Mouse (Mus musculus) adrenal gland, postnatal 25 days (tissue): ENCODE measurements around the gene Mov10l1. TPM values are rescaled to one million over a fixed set of nuclear protein-coding genes. Genes with fewer than 3 reads are reported as not detected.

Source experiments
- DNase-seq: peaks from one replicate; pipeline ENCODE4 v3.0.0; 2021; ENCODE audit warnings: mixed read lengths
- total RNA-seq: library from RNA; stranded (reverse); gene quantifications from 2 replicates; pipeline ENCODE4 v1.2.3, GENCODE M21; 2021

Mov10l1 gene
- total RNA-seq, 1 experiment from 2014 or later, result not detected

DNA sequence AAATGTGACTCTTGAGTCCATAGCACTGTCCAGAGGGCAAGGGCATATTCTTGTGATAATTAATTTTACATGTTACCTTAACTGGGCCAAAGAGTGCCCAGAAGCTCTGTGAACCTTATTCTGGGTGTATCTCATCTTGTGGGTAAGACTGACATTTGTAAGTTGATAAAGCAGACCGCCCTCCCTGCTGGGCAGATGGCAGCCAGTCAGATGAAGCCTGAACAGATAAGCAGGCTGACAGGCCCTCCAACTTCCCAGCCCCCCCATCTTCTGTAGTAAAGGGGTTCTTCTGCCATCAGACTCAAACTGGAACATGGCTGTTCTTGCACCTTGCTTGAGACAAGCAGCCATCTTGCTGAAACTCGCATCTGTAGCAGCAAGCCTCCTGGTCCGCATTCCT lies 34.0 kb downstream of the Mov10l1 start:
- DNase-seq, result no peak

DNA sequence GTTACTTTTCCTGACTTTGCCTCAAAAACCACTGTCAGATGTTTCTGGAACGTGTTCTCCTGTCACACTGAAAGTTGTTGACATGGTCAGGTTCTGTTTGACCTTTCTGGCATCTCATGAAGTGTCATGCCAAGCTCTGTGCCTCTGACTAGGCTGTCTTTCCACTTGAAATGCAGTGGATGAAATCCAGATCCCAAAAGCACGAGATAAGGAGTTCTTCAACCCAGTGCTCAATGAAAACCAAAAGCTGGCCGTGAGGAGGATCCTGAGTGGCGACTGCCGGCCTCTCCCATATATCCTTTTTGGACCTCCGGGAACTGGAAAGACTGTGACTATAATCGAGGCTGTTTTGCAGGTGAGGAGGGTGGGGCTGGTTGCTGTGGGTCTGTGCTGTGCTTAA lies 37.4 kb downstream of the Mov10l1 start:
- no peak for DNase-seq

DNA sequence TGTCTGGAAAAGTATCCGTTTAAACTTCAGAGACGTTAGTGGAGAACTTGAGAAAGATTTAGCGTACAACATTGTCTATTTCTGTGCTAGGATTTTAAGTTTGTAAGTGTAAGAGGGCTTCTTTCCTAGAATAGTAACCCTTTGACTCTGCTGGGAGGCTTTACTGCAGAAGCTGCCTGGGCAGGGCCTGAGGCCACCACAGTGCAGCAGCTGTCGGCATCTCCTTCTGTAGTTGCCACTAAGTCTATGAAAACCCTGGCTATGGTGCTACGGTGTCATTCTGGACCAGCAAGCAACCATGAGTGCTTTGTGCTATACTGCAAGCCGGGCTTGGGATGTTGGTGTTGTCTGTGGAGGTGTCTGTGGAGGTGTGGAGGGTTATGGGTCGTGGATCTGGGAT lies 37.8 kb downstream of the Mov10l1 start:
- no peak for DNase-seq

DNA sequence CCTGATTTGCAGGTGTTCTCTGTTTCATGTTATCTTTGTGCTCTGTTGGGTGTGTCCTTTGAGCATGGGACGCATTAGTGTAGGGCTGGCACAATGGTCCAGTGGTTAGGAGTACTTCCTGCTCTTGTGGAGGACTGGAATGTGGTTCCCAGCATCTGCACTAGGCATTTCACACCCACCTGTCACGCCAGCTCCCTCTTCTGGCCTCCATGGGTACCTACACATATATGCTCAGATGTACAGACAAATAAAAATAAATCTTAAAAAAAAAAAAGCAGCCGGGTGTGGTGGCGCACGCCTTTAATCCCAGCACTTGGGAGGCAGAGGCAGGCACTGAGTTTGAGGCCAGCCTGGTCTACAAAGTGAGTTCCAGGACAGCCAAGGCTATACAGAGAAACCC lies 61.7 kb downstream of the Mov10l1 start:
- DNase-seq, result no peak

DNA sequence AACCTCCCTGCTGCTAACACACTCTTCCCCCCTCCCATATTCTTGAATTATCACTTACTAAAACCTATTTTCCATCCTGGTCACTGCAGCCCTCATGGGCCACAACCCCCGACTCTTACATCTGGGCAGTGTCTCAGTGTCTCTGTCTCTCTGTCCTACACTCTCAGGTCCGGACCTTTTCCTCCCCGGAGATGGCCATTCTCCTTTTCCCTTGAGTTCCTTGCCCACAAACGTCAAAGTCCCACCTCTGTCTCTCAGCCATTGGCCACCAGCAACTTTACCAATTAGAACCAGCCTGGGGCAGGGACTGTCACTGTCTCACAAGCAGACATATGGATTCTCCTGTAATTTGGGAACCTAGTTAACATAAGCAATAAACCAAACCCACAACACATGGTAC lies 63.6 kb downstream of the Mov10l1 start:
- no peak for DNase-seq

DNA sequence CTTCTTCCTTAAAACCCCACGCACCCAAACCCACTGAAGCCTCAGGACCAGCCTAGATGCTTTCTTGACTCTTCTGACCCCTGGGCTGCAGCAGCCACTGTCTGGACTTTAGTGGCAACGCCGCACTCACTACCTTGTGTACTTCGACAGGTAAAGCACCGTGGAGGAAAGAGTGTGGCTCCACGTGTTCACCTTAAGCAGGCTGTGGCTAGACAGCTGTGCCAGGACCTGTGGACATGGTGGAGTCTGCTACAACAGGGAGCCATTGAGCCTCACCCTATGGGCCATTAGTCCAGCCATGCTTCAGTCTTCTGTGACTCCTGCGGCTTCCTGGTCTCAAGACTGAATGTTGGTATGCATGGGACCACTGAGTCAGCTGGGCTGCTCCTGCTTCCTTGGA lies 72.0 kb downstream of the Mov10l1 start:
- no peak for DNase-seq

DNA sequence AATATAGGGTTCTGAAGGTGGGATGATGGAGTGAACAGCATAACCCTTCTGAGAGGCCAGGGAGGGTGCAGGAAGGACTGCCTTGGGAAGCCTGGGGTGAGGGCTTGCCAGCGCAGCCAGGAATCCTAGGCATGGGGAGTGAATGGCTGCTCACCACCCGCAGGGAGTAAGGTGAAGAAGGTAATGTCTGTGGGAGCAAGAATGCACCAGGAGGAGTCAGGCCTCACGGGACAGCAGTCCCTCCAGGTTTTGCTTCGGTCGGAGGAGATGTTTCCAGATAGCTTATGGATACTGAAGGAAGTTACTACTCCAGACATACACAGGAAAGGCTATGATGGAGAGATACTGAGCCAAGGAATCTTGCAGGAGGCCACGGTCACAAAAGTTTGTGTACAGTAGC lies 76.0 kb downstream of the Mov10l1 start:
- no peak for DNase-seq

DNA sequence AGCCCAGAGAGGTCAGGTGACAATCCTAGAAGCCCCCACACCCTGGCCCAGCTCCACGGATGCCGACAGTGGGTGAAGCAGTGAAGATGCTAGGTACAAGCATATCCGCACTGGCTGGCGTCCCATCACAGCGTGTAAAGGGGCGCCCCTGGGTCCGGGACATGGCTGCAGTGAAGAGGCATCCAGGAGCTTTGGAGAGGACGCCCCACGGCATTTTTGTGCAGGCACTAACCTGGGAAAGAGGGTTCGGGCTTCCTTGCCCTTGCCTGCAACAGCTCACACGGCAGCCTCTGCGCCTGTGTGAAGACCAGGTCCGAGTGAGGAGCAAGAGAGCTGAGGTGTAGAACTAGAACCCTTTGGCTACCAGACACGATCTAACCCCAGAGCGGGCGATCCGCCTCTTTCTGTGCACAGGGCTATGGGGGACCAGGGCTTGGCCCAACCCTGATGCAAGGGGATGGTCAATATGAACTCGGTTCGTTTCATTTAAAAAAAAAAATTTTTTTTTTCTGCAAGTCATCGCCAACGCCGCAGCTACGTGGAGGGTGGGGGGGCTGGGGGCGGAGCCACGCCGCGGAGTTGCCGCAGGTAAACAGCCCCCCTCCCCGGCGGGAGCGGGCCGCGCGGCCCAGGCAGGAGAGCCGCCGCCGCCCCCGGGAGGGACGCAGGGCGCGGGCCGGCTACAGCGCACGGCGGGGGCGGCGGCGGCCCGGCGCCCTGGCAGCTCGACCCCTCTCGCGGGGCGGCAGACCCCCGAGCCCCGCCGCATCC lies 76.6 kb downstream of the Mov10l1 start, which contains the start of gene Panx2:
Panx2 (plus strand) TSS at position 574 of the 771 bp plus-strand sequence.
- DNase-seq, result no peak

DNA sequence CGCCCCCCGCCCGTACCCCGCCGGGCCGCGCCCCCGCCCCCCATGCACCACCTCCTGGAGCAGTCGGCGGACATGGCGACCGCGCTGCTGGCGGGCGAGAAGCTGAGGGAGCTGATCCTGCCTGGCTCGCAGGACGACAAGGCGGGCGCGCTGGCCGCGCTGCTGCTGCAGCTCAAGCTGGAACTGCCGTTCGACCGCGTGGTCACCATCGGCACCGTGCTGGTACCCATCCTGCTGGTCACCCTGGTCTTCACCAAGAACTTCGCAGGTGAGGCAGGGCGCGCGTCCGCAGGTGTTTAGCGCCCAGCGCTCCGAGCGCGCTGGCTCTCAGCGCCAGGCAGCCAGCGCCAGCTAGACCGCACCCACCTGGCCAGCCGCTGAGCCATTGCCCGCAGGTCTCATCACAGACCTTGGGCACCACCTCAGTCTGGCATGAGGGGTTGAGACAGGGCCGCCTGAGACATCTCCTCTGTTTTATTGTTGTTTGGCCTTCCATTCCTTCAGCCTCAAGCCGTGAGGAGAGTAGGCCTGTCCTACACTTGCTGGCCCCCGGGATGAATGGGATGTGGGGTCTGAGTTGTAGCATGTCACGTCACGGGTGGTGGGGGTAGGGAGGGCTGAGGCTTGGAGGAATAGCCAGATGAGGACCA lies 77.4 kb downstream of the Mov10l1 start:
- DNase-seq, result peak; percentile 31

DNA sequence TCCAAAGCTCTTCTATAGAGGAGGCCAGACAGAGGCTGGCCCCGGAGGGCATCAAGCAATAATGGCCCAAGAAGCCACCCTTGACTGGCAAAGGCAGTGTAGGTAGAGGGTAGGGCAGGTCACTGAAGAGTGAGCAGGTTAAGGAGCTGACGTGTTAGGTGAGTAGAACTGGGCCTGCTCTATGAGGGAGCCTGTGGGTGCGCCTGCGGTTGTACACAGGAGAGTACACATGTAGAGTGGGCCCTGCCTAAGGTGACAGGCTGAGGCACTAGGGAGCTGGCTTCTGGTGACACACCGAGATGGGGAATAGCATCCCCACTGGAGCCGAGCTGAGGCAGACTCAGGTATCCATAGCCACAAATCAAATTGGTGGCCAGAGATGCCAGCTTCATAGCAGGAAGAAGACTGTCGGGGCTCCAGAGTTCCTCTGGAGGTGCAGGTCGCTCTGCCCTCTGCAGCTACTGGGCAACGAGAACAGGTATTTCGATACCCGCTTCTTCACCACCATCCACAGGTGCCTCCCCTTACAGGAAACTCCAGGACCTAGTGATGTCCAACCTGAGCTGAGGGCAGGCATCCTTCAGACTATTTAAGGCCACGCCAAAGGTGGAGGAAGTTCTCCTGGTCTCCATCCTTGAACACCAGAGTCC lies 78.2 kb downstream of the Mov10l1 start:
- no peak for DNase-seq

DNA sequence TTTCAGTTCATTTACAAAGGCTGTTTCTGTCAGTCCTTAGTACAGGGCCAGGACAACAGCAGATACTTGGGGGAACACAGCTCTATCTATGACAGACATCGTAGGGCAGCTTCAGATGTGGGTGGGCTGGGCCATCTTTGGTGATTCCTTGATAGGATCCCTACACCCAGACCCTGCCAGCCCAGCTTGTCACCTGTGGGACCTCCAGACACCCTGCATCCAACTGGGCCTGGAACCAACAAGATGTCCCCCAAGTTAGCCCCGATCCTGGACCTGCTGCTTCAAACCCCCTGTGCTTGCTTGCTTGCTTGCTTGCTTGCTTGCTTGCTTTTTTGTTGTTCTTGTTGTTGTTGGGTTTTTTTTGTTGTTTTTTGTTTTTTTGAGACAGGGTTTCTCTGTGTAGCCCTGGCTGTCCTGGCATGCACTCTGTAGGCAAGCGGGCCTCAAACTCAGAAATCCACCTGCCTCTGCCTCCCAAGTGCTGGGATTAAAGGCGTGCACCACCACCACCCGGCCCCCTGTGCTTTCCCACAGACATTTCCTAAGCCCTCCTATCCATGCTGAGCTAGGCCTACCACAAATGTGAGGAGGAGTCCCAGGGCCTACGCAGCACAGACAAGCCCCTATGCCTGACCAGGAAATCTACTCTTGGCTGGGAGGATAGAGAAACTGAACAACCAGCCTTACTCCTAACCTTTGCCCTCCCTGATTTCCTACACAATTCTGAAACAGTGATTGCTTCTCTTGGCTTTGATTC lies 79.2 kb downstream of the Mov10l1 start:
- no peak for DNase-seq

DNA sequence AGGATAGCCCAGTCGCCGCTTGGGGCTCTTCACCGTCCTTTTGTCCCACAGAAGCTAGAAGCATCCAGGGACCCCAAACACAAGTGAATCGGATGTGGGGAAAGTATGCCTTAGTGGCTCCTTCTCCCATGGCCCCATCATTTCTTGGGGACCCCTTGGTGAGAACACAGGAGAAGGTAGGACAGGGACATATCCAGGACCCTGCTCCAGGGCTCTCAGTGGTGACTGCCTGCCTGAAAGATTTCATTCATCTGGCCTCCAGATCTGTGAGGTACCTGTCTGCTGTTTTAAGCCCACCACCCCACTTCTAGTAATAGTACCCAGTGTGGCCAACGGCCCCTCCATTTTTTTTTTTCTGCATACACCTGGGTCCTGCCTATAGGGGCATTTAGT lies 79.8 kb downstream of the Mov10l1 start:
- no peak for DNase-seq

DNA sequence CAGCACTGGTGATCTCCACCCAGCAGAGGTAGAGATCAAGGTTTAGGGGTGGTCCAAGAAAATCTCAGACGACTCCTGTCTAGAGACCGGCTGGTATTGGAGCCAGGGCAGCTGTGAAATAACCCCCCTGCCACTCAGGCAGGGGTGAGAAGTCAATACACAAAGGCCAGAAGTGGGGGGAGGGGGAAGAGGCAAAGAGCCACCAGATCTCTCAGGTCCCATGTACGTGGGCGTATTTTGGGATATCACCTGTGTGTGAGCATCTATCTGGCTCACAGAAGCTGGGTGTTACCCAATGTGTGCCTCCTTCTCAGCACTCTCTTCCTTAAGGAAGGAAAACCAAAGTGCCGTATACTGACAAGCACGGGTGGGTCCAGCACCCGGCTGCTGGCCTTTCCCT lies 80.3 kb downstream of the Mov10l1 start:
- DNase-seq, result no peak

DNA sequence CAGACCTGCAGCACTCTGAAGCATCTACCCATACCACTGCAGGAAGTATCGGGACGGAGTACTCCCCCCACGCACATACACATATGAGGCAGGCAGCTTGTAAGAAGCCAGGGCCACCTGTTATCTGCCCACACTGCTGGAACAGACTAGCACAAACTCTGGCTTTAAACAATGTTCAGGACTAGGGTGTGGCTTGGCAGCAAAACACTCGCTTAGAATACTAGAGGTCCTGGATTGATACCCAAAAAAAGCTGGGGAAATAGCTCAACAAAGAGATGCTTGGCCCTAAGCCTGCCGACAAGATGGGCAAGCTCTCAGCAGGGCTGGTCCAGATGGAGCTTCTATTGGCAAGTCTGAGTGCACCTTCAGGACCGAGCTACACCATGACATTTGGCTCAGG lies 80.8 kb downstream of the Mov10l1 start:
- no peak for DNase-seq

DNA sequence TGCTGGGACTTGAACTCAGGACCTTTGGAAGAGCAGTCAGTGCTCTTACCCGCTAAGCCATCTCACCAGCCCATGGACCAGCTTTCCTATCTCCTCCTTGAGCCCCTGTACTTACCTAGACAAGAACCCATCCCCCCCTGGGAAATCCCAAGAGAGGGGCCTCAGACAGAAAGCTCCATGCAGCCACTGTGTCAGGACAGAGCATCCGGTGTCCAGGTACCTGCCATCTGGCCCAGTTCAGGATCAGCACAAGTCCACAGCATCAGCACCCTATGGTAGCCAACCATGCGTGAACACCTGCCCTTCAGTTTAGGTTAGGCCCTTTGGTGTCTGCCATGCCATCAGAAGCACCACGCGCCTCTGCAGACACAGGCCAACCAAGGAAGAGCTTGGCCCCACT lies 82.2 kb downstream of the Mov10l1 start:
- DNase-seq, result no peak

DNA sequence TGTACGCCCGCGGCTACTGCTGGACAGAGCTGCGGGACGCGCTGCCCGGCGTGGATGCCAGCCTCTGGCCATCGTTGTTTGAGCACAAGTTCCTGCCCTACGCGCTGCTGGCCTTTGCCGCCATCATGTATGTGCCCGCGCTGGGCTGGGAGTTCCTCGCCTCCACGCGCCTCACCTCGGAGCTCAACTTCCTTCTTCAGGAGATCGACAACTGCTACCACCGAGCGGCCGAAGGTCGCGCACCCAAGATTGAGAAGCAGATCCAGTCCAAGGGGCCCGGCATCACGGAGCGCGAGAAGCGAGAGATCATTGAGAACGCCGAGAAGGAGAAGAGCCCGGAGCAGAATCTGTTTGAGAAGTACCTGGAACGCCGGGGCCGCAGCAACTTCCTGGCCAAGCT lies 84.9 kb downstream of the Mov10l1 start:
- DNase-seq, result no peak

DNA sequence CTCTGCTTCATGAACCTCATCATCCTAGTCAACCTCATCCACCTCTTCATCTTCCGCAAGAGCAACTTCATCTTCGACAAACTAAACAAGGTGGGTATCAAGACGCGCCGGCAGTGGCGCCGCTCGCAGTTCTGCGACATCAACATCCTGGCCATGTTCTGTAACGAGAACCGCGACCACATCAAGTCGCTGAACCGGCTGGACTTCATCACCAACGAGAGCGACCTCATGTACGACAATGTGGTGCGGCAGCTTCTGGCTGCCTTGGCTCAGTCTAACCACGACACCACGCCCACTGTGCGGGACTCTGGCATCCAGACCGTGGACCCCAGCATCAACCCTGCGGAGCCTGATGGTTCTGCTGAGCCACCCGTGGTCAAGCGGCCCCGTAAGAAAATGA lies 85.5 kb downstream of the Mov10l1 start:
- no peak for DNase-seq

DNA sequence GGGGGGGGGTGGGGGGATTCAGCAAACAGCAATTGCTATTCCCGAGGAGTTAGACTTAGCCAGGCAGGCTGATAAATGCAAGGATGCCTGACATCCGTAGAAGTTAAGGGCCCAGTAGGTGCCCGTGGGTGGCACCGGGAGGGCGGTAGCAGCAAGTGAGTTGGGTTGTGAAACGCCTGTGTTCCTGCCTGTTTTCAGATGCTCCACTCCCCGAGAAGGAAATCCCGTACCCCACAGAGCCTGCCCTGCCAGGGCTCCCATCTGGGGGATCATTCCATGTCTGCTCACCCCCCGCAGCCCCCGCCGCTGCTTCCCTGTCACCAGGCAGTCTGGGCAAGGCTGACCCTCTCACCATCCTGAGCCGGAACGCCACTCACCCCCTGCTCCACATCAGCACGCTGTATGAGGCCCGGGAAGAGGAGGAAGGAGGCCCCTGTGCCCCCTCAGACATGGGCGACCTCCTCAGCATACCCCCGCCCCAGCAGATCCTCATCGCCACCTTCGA lies 86.7 kb downstream of the Mov10l1 start:
- no peak for DNase-seq

DNA sequence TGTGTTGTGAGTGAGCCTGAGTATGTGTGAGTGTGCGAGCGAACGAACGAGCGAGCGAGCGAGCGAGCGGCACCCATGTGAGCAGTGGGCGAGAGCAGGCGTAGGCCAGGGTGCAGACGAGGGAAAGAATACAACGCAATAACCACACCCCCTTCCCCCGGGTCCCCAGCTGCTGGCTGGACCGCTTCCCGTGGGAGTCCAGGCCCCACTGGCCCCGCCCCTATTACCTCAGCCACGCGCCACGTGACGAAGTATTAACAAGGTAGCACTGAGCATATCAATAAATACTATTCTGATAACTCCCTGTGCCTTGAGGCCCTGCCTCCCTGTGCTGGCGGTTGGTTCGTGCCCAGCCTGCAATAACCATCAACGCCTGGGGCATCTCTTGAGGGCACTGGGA lies 87.9 kb downstream of the Mov10l1 start:
- no peak for DNase-seq

DNA sequence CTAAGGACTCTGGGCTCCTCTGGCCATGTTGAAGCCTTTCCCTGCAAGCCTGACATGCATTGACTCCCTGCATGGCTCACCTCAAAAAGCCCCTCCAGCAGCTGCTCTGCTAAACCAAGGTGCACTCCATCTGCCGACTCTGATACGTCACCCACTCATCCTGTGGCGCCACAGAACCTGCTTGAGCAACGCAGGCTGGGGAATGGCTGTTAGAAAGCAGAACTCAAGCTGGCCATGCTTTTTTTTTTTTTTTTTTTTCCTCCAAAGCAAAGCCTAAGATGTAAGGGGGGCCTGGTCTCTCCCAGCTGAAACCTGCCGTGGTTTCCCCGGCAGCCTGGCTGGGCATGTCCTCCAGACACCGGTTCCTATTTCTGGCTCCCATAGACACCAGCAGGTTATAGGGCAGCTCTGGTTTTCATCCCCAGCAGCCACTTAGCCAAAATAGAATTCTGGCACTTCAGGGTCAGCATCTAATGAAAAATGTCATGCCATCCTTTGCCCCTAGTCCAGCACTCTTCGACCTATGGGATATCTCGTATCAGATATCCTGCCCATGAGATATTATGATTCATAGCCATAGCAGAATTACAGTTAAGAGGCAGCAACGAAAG lies 91.4 kb downstream of the Mov10l1 start:
- no peak for DNase-seq

DNA sequence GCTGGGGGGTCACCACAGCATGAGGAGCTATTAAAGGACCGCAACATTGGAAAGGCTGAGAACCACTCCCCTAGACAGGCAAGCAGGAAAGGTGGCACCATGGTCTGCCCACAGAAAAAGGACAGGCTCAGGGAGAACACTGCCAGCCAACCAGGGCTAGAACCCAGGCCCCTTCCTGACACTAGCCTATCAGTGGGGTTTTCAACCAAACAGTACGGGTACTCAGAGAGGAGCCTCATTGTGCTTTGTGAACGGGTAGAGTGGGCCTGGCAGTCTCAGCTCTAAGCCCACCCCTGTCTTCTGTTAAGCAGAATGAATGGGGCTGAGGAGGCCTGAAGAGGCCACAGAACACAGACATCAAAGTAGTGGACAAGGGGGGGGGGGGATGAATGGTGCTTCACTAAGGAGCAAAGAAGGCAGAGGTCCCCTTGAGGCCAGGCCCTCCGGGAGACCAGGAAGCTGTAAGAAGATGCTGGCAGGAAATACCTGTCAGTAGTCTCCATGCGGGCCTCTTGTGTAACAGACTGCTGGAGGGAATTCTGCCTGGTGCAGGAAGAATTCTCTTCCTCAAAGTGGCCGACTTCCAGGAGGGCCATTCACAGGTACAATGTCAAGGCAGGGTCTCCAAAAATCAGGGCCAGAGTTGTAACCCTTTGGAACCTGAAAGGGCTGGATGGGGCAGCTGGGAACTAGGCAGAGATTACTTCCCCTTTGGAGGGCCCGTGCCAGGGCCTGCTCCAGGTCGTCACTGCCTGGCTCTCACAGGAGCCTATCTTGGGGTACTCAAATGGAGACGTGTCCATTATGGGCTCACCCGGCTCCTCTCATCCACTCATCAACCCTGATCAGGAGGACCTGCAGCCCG lies 92.1 kb downstream of the Mov10l1 start, which contains the start of gene Trabd:
Trabd (plus strand) TSS at position 512 of the 865 bp plus-strand sequence.
- DNase-seq, result no peak
